Mouse (Mus musculus) gastrocnemius, postnatal 14 days (tissue): Measurements from ENCODE around the gene Psmb6. TPM values are rescaled to one million over a fixed set of nuclear protein-coding genes. Genes with fewer than 3 reads are reported as not detected.
A peak's percentile ranks its signal among the peaks of the same experiment; 100 is the strongest.
"Not testable (repeated sequence)": the region's sequence is repeated elsewhere in the genome, so short reads cannot be mapped to it uniquely, and the experiment has no call there.

Experiments used
- DNase-seq: peaks from one replicate; pipeline ENCODE4 v3.0.0; 2021; ENCODE audit warnings: mixed read lengths
- intact Hi-C: fragments of 180-260 bp; cut with DNase I; formaldehyde crosslinking; loops from one replicate; pipeline ENCODE4 v1.15.1; 2025; ENCODE audit warnings: low total_unique reads
- total RNA-seq, 2 experiments: library from RNA; stranded (reverse); gene quantifications; 2 replicates each; pipeline ENCODE4 v1.2.3; 2021

Psmb6 gene
- total RNA-seq, 2 experiments from 2014 or later: 292 to 301 TPM

- DNase-seq: peak; percentile 91
- intact Hi-C loops: loop anchor here (5.0 kb wide), 1 partner anchor 40 kb away; no protein-coding TSS in a partner anchor
Observed at GRCm38 (mm10) chr11:70562287-70562994, 37.3 kb downstream of the Psmb6 start, which contains the start of gene Mink1. Mink1 (plus strand) TSS chr11:70562881.

- intact Hi-C loops: loop anchor here (5.0 kb wide), 1 partner anchor 39 kb away; no protein-coding TSS in a partner anchor
- DNase-seq: no peak
Observed at GRCm38 (mm10) chr11:70562995-70563469, 37.9 kb downstream of the Psmb6 start.

- intact Hi-C loops: loop anchor here (5.0 kb wide), 1 partner anchor 39 kb away; no protein-coding TSS in a partner anchor
- no peak for DNase-seq
Observed at GRCm38 (mm10) chr11:70563470-70564275, 38.5 kb downstream of the Psmb6 start.

GRCm38 (mm10) chr11:70564276-70564873 is 39.2 kb downstream of the Psmb6 start:
- no peak for DNase-seq
- intact Hi-C loops: loop anchor here (5.0 kb wide), 1 partner anchor 38 kb away; no protein-coding TSS in a partner anchor

- DNase-seq: no peak
- intact Hi-C loops: no loop called here
Observed at GRCm38 (mm10) chr11:70566586-70566985, 41.4 kb downstream of the Psmb6 start.

GRCm38 (mm10) chr11:70570614-70571013 is 45.4 kb downstream of the Psmb6 start:
- intact Hi-C loops, DNase-seq: not testable (repeated sequence)

GRCm38 (mm10) chr11:70571641-70572040 is 46.5 kb downstream of the Psmb6 start:
- DNase-seq: no peak
- intact Hi-C loops: no loop called here

- intact Hi-C loops: no loop called here
- DNase-seq: no peak
Observed at GRCm38 (mm10) chr11:70572348-70572902, 47.3 kb downstream of the Psmb6 start.

GRCm38 (mm10) chr11:70573872-70574271 is 48.7 kb downstream of the Psmb6 start:
- no peak for DNase-seq
- intact Hi-C loops: no loop called here

GRCm38 (mm10) chr11:70577201-70577600 is 52.0 kb downstream of the Psmb6 start:
- DNase-seq: no peak
- intact Hi-C loops: no loop called here

Other genes starting within 250 kb of the Psmb6 start
- gene Alox12e, start 202.7 kb upstream of the Psmb6 start, total RNA-seq: under 1 TPM in 1 of 2 experiments, not detected in 1; 0.09 TPM
- not detected for gene Alox15, start 173.3 kb upstream of the Psmb6 start, total RNA-seq
- 10 to 100 TPM; 14.9 to 18.6 TPM for gene Pelp1, start 115.3 kb upstream of the Psmb6 start, total RNA-seq
- 1 to 10 TPM; 8.3 to 9.7 TPM for gene Arrb2, start 92.7 kb upstream of the Psmb6 start, total RNA-seq
- 1 to 10 TPM; 6.2 to 6.5 TPM for gene Med11, start 73.4 kb upstream of the Psmb6 start, total RNA-seq
- under 1 TPM; 0.31 to 0.84 TPM for gene Zmynd15, start 65.9 kb upstream of the Psmb6 start, total RNA-seq
- gene Cxcl16, start 65.4 kb upstream of the Psmb6 start, total RNA-seq: 1 to 10 TPM; 2.6 to 3.1 TPM
- not detected for gene Tm4sf5, start 20.1 kb upstream of the Psmb6 start, total RNA-seq
- gene Vmo1, start 10.8 kb upstream of the Psmb6 start, total RNA-seq: not detected
- not detected for gene Gltpd2, start 6.2 kb upstream of the Psmb6 start, total RNA-seq
- gene Gm40193, start 7.6 kb downstream of the Psmb6 start, total RNA-seq: not detected
- gene Pld2, start 14.7 kb downstream of the Psmb6 start, total RNA-seq: 10 to 100 TPM; 15.9 to 17.1 TPM
- gene Mink1, start 37.5 kb downstream of the Psmb6 start, total RNA-seq: 10 to 100 TPM; 26.1 to 27.7 TPM
- gene 4930544D05Rik, start 90.5 kb downstream of the Psmb6 start, total RNA-seq: not detected
- 10 to 100 TPM; 38.7 to 39.4 TPM for gene Chrne, start 93.8 kb downstream of the Psmb6 start, total RNA-seq
- gene Gp1ba, start 113.8 kb downstream of the Psmb6 start, total RNA-seq: under 1 TPM in 1 of 2 experiments, not detected in 1; 0.08 TPM
- gene Rnf167, start 121.9 kb downstream of the Psmb6 start, total RNA-seq: 10 to 100 TPM; 34.9 to 35.7 TPM
- gene Slc25a11, start 122.1 kb downstream of the Psmb6 start, total RNA-seq: 100 to 1,000 TPM; 278 to 315 TPM
- 100 to 1,000 TPM; 340 to 388 TPM for gene Pfn1, start 129.3 kb downstream of the Psmb6 start, total RNA-seq
- 1,000 to 10,000 TPM; 6,763 to 7,262 TPM for gene Eno3, start 131.8 kb downstream of the Psmb6 start, total RNA-seq
- 100 to 1,000 TPM; 117 to 122 TPM for gene Spag7, start 144.0 kb downstream of the Psmb6 start, total RNA-seq
- gene Camta2, start 162.7 kb downstream of the Psmb6 start, total RNA-seq: 10 to 100 TPM; 21.2 to 25.5 TPM
- 1 to 10 TPM; 2.5 to 3.3 TPM for gene Inca1, start 174.8 kb downstream of the Psmb6 start, total RNA-seq
- gene Kif1c, start 175.2 kb downstream of the Psmb6 start, total RNA-seq: 100 to 1,000 TPM; 216 to 226 TPM
- 10 to 100 TPM in 1 of 2 experiments, 1 to 10 TPM in 1; 7.4 to 10.8 TPM for gene Zfp3, start 238.8 kb downstream of the Psmb6 start, total RNA-seq